Mouse (Mus musculus) myocyte (in vitro differentiated cells): ENCODE results near the gene Gpc5.

Experiments
- CEBPB ChIP-seq: IDR thresholded peaks from 2 replicates; pipeline ENCODE4 v1.6.1; 2011; ENCODE audit warnings: mild to moderate bottlenecking, moderate library complexity; ENCODE audit not compliant: poor library complexity, insufficient read depth, severe bottlenecking
- E2F4 ChIP-seq: IDR thresholded peaks from one replicate; pipeline ENCODE4 v1.6.1; 2011; ENCODE audit warnings: mild to moderate bottlenecking, control low read depth, moderate library complexity; ENCODE audit not compliant: insufficient read depth
- MAX ChIP-seq: IDR thresholded peaks from one replicate; pipeline ENCODE4 v1.6.1; 2011; ENCODE audit warnings: low read depth, mild to moderate bottlenecking, control low read depth
- MYOD1 ChIP-seq, 3 experiments: IDR thresholded peaks; one replicate each; pipeline ENCODE4 v1.6.1; 2011; ENCODE audit warnings: control low read depth in 2 of 3, low read depth in 2 of 3, mild to moderate bottlenecking in 2 of 3, moderate library complexity in 1 of 3; ENCODE audit not compliant: insufficient read length in 2 of 3, control insufficient read depth in 1 of 3
- MYOG ChIP-seq, 3 experiments: IDR thresholded peaks; one replicate each; pipeline ENCODE4 v1.6.1; 2011; ENCODE audit warnings: control low read depth in 2 of 3, low read depth in 2 of 3, mild to moderate bottlenecking in 2 of 3; ENCODE audit not compliant: insufficient read length in 2 of 3, control insufficient read depth in 1 of 3, insufficient read depth in 1 of 3
- POLR2A ChIP-seq: IDR thresholded peaks from one replicate; pipeline ENCODE4 v1.6.1; 2011; ENCODE audit warnings: low read depth, mild to moderate bottlenecking, control low read depth, moderate library complexity; ENCODE audit not compliant: insufficient read length
- POLR2AphosphoS2 ChIP-seq: IDR thresholded peaks from one replicate; pipeline ENCODE4 v1.6.1; 2011; ENCODE audit warnings: low read depth, control low read depth; ENCODE audit not compliant: insufficient read length
- REST ChIP-seq: IDR thresholded peaks from one replicate; pipeline ENCODE4 v1.6.1; 2011; ENCODE audit warnings: mild to moderate bottlenecking, control low read depth, moderate library complexity; ENCODE audit not compliant: insufficient read depth, insufficient read length
- SRF ChIP-seq: IDR thresholded peaks from one replicate; pipeline ENCODE4 v1.6.1; 2011; ENCODE audit warnings: low read depth; ENCODE audit not compliant: control insufficient read depth, insufficient read length
- TCF12 ChIP-seq: IDR thresholded peaks from one replicate; pipeline ENCODE4 v1.6.1; 2011; ENCODE audit warnings: mild to moderate bottlenecking, control low read depth; ENCODE audit not compliant: poor library complexity, insufficient read depth, severe bottlenecking
- TCF3 ChIP-seq: IDR thresholded peaks from one replicate; pipeline ENCODE4 v1.6.1; 2011; ENCODE audit warnings: low read depth, control low read depth; ENCODE audit not compliant: insufficient read length
- USF1 ChIP-seq: IDR thresholded peaks from one replicate; pipeline ENCODE4 v1.6.1; 2011; ENCODE audit warnings: low read depth, mild to moderate bottlenecking, control low read depth, moderate library complexity

DNA sequence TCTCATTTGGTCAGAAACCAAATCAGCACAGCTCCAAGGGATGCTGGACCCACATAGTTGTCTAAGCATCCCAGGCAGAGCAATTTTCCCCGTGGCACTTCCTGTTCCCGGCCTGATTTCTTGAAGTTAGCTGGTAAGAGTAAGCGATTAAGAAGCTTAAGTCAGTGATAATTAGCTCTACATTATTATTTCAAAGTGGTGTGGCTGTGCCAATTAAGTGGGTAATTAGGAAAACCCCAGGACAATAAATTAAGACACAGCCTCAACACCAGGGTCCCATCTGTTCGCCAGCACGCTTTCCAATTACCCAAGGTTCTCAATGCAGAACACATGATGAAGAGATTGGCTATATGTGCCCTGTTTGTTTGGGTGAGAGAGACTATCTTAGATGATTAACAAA is 314.6 kb downstream of the Gpc5 start:
- no peak for TF ChIP-seq TCF3
- TF ChIP-seq POLR2A, result no peak
- TF ChIP-seq USF1, result no peak
- no peak for TF ChIP-seq E2F4
- no peak for TF ChIP-seq TCF12
- TF ChIP-seq POLR2AphosphoS2, result no peak
- TF ChIP-seq SRF, result no peak
- TF ChIP-seq MYOG (IDR thresholded peaks at IDR 0.05; ENCODE audit: control insufficient read depth in 1 of 3, insufficient read depth in 1 of 3, insufficient read length in 2 of 3, low read depth in 2 of 3), result no peak
- no peak for TF ChIP-seq MAX
- TF ChIP-seq REST, result no peak
- TF ChIP-seq CEBPB, result no peak
- TF ChIP-seq MYOD1 (IDR thresholded peaks at IDR 0.05; ENCODE audit: control insufficient read depth in 1 of 3, insufficient read length in 2 of 3, low read depth in 2 of 3), result no peak
